Mouse (Mus musculus): ENCODE measurements around the gene Mtmr3.

The Mtmr3 gene

DNA sequence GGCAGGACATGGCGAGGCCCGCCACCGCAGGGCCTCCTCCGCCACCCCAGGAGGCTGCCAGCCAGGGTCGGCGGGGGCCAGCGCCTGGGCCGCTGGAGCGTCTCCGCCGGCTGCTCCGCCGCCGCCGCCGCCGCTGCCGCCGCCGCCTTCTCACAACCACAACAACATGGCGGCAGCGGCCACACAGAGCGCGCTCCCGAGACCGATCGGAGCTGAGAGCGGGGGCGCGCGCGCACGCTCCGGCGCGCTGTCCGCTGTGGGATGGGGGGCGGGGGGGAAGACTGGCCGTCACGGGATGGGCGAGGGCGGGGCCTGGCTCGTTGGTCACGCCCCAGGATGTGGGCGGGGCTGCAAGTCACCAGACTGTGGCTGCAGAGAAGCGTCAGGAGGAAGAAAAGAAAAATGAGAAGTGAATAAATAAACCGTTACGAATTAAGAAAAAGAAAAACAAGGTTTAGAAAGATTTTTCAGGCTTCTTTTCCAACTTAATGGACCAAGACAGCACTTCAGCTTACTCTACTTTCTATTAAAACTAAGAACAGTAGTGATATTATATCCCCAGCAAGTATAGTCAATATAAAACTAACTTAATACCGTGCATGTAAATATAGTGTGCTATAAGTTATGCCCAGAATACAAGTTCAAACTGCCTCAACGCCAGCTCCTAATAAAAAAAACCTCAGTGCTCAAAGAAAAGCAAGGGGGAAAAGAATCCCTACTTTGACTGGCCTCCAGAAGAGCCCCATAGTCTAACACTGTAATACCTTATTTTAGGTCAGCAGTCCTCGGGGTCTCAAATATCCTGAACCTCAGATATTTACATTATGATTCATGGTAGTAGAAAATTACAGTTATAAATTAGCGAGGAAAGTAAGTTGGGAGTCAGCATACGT lies at the start of gene Mtmr3:
Gene Mtmr3 (minus strand): TSS at position 256 of the 893 bp plus-strand sequence.
- peak; percentile 85 to 92 for DNase-seq (ENCODE audit: low spot score in 2 of 2)

DNA sequence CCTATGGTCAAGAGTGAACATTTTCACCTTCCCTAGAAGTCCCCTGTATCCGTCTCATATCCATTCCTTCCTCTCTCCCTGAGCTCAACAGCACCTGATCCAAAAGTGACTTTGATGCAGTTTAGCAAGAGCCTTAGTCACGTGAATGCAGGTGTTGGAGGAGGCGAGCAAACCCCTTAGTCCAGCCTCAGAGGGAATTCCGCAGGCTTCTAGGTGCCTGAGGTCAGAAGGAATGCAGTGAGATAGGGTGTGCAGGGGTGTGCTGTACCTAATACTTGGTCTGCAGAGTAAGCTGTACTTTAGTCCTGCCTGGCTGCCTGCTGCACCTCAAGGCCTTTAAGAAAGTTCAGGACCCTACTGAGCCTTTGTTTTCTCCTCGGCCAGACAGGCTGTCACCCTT lies 49.1 kb upstream of the Mtmr3 start:
- DNase-seq (ENCODE audit: low spot score in 2 of 2): no peak

DNA sequence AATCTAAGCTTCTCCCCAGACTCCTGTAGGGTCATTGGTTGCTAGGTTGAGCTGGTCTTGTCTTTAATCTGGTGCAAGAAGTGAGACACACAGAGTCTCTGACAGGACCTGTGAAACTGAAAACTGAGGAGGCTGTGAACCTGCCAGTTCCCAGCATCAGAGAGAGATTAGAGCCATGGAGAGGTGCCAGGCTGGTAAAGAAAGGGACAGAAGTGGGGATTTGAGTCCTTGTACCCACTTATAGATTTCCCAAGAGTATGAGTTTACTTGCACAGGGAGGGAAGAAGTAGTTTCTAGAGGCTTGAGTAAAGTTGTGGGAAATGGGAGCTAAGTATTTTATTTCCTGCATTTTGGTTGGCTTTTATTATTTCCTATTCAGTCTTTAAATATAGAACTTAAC lies 46.5 kb upstream of the Mtmr3 start:
- DNase-seq (ENCODE audit: low spot score in 2 of 2): no peak

DNA sequence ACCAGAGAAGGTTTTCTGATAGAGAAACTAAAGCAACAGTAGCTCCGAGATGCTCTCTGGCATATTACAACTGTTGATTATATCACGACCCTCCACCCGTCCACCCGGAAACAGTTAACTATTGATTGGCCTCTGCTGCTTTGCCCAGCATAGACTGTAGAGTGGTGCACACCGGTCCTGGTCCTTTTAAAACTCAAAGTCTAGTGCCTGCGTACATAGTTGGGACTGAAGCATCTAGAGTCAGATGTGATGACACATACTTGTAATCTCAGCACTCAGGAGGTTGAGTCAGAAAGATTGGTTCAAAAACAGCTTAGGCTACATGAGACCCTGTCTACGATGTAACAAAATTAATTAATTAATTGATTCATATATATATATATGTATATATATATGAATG lies 43.6 kb upstream of the Mtmr3 start:
- no peak for DNase-seq (ENCODE audit: low spot score in 2 of 2)

DNA sequence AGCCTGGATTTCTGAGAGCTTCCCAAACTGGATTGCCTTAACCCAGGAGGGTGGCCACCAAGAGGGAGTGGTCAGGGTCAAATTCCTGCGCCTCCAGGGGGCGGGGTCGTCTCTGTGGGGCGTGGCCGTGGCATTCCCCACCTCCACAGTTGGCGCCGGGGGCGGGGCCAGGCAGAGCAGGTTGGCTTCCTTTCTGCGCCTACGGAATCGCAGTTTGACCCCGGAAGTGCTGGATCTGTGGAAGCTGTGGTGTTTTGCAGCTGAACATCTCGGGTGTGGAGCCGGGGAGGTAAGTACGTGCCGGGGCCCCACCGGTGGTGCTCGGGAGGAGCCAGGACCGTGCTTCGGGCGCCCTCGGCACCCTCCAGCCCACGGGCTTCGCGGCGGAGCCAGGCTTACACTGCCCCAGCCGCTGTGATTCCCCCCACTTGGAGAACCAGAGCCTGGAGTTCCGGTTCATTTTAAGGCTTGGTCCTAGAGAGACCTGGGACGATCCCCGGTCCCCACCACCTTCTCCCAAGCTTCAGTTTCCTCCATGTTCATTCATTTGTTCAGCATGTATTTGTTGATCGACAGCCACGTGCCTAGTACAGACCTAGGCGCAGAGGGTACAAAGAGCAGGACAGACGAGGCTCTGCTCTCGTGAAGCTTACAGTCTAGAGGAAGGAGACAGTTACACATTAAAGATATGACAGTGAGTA lies 43.0 kb upstream of the Mtmr3 start, which contains the start of gene Ascc2:
Gene Ascc2 (plus strand): TSS at position 214 of the 701 bp plus-strand sequence.
- peak; percentile 79 to 86 for DNase-seq (ENCODE audit: low spot score in 2 of 2)

DNA sequence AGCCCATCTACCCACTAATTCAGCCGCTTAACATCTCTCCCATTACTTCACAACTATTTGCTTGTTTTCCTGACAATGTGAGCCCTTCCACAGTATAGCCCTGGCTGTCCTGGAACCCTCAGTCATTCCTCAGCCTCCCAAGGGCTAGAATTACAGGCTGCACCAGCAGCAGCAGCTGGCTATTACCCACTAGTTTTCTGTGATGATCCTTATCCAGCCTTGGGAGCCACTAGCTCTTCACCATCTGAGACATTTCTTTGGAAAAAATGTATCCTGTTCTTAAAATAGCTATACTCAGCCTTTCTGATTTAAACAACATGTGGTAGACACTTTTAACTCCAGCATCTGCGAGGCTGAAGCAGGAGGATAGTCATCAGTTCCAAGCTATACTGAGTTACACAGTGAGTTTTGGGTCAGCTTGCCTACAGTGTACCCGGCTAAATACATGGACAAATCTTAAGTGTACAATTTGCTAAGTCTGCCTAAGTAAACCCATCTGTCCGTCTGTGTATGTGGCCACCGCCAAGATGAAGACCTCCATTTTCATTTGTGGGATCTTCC lies 42.2 kb upstream of the Mtmr3 start:
- DNase-seq (ENCODE audit: low spot score in 2 of 2): no peak

DNA sequence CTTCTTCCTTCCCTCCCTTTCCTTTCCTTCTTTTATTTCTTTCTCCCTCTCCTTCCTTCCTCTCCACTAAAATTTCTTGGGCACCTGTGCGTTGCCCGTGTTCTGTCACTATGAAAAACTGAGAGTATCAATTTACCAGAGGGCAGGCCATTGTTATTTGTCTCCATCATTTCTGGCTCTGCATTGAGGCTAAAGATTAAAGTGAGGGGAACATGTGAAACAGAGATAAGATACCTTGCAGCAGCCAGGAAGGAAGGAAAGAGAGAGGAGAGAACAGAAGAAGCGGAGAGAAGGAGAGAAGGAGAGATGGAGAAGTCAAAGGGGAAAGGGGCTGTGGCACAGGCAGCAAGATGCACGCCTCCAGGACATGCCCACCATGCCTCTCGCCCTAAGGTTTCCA lies 39.7 kb upstream of the Mtmr3 start:
- no peak for DNase-seq (ENCODE audit: low spot score in 2 of 2)

DNA sequence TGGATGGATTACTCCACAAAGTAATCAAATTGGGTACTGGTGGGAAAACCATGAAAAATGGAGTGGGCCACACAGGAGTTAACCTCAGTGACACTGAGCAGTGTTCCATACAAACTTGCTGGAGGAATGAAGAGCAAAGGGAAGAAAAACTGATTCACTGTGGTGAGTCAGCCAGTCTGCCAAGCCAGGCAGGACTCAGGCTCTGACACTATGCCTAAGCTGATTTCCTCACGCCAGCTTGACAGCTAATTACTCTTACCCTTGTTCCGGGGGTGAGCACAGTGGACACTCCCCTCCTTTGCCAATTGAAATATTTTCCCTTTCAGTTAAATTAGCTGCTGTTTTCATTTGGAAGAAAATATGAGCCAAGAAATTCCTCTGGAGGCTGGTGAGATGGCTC lies 38.8 kb upstream of the Mtmr3 start:
- no peak for DNase-seq (ENCODE audit: low spot score in 2 of 2)

DNA sequence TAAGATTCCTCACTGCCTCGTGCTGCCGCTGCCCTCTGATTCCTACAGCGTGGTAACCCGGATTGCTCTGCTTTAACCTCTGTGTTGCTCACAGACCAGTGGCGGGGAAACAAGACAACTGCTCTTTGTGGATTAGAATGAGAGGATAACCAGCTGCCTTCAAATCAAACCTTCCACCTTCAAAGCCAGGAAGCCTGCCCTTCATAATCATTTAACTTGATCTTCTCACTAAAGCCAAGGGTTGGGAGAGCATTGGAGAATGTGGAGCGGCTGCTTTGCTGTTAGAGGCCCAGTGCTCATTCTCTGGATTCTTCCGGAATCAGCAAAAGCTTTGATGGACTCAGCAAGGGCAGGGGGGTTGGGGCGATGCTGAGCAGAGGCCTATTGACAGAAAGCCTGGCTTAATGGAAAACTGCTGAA lies 35.2 kb upstream of the Mtmr3 start:
- no peak for DNase-seq (ENCODE audit: low spot score in 2 of 2)

DNA sequence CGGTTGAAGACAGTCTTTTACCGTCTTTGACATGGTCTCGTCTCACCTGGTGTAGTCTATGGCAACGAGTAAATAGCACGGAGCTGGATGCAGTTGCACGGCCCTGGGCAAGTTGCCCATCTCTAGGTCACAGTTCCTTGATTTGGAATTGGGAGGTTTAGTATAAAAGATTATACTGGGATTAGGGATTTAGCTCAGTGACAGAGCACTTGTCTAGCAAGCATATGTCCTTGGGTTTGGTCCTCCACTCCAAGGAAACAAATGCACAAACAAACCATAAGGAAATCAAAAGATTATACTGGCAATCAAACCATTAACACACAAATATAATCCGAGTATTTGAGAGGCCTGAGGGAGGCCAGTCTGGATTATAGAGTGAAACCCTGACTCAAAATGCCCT lies 33.0 kb upstream of the Mtmr3 start:
- DNase-seq (ENCODE audit: low spot score in 2 of 2): no peak

DNA sequence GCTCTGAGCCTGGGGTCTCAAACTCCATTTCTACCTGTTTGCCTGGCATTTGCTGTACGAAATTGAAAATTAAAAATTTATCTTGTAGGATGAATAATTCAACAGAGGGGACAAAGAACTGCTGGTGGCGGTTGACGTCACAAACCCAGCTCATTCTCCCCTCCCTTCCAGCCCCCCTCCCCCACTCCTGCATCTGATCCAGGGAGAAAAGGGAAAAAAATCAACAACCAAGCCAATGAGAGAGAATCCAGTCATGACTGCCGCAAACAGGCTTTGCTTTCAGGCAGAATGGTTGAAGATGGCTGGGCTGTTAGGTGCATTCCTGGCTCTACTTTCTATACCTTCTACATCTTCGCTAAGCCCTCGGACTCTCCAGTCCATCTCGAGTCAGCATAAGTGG lies 31.3 kb upstream of the Mtmr3 start:
- no peak for DNase-seq (ENCODE audit: low spot score in 2 of 2)

DNA sequence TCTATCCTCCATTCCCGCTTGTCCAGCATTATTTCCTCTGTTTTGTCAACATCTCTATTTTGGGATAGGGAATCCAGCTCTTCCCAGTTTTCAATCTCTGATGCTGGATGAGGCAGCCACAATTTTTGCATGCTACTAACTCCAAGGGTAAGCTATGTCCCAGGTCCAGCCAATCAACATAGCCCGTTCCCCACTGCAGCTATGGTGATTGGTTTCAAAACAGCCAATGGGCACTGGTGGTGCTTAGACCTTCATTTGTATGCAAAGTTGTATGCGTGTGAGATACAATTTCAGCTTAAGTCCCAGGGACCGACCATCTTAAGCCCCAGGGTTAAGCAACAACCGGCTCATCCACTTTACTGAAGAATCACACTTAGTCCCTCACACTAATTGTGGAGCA lies 28.3 kb upstream of the Mtmr3 start:
- no peak for DNase-seq (ENCODE audit: low spot score in 2 of 2)

DNA sequence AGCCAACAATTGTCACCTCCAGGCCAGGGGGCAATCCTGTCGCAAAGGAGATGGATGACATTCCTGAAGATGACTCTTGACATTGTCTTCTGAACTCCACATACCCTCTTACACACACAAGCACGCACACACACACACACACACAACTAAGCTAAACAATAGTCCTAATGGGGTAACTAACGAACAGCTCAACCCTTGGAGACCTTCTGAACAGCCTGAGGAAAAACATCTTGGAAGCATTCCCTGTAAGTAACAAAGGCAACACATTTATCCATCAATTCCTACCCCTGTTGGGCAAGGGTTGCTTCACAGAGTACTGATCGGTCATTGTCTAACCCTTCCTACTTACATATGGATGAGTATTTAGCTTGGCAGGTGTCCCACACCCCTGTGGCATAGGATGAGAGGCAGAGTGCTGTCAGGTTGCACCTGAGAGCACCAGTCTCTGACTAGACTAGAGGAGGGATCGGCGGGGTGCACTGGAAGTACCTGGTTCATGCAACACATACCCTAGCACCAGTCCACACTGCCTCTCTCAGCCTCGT lies 27.9 kb upstream of the Mtmr3 start:
- no peak for DNase-seq (ENCODE audit: low spot score in 2 of 2)

DNA sequence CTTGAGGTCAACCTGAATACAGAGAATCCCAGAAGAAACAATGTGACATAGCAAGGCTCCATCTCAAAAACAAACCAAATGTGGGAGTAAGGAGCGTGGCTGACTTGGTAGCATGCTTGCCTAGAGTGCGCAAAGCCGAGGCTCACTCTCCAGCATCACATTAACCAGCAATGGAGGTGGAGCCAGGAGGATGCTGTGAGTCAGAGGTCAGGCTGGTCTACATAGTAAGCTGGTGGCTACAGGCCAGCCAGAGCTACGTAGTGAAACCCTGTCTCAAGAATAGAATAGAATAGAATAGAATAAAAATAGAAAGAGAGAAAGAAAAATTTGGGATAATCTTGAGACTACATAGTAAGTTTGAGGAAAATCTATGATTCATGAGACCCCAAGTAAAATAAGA lies 27.2 kb upstream of the Mtmr3 start:
- no peak for DNase-seq (ENCODE audit: low spot score in 2 of 2)

DNA sequence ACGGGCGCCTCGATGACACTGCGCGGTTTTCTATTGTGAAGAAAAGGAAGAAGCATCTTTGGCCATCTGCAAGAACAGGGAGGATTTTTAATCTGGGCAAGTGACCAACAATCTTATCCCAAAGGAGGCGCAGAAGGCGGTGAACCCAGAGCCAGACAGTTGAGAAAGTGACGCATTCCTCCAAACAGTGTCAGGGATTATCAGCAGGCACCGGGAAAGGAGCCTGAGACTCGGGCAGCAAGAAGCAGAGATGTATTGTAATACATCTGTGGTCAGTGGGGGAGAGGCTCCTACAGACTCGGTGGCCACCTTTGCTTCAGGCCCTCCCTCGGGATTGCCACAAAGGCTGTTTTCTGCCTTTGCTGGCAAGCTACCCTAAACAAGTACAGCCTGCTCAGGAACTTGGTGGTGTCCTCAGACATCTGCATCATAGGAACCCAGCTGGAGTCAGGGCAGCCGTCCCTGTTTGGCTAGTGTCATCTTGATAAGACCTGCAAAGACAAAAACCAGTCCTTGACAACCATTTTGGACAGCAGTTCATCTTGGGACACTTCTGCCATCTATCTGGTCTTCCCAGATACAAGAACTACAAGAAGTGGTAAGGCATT lies 25.9 kb upstream of the Mtmr3 start:
- no peak for DNase-seq (ENCODE audit: low spot score in 2 of 2)

DNA sequence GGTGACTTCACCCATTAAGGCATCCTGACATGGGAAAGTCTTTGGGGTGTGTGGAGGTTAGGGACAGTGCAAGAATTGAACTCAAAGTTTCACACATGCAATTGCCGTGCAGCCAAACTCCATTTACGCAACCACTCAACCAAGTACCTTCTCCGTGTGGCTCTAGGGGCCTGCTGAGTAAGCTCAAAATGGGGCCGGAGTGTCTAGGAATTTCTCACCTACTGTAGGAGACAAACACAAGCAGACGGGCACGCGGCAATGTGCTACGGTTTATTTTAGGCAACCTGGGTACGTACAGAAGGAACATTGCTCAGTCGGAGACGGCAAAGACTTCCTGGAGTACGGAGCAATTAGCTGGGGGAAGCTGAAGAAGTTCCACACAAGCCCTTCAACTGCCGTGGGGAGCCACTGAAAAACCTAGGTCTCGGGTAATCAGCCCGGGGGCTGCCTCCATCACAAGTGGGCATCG lies 25.4 kb upstream of the Mtmr3 start, which contains the start of gene Gm11032:
Gene Gm11032 (plus strand): TSS at position 51 of the 469 bp plus-strand sequence.
- DNase-seq (ENCODE audit: low spot score in 2 of 2): no peak

DNA sequence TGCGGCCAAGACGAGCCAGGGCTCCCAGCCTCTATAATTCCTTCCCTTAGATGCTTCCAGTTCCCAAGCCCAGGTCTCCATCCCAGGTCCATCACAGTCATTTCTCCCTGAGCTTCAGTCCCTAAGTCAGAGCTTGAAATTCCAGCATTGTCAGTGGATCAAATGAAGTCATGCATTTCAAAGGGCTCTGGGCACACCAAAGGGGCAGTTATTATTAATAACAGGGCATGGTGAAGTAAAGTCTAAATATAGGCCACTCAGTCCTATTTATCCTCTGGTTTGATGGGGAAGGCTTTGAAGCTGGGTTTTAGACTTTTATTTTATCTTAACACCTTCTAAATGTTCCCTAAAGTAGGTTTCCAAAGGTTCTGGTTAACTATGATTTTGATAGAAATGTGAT lies 17.2 kb upstream of the Mtmr3 start:
- DNase-seq (ENCODE audit: low spot score in 2 of 2): no peak

DNA sequence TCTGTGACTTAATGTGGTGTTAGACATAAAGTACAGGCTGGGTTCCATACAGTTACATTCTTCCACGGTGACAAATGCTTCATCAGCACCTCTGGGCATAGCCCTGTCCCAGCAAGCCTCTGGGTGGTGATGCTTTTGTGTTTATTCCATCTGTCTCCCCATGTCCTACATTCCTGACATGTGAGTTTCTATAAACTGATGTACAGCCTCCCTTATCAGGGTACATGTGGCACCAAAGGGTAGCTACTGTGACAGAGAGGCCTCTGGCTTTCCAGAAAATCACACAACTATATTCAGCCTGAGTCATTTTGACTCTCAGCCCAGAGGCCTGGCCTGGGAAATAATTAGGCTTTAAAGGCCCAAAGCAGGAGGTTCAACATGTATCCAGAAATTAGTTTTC lies 11.9 kb upstream of the Mtmr3 start:
- no peak for DNase-seq (ENCODE audit: low spot score in 2 of 2)

DNA sequence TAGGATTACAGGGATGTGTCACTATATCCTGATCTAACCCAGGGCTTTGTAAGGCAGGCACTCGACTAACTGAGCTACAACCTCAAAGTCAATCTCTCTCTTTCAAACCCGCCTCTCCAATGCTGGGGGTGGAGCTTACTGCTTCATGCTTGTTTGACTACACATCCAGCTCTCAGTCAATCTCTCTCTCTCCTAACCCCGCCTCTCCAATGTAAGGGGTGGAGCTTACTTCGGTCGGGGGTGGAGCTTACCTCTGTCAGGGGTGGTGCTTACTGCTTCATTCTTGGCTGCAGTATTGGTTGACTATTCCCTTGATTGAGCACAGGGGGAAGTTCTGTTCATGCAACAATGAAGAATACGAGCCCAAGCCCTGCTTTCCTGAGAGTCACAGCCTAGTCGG lies 10.8 kb upstream of the Mtmr3 start:
- no peak for DNase-seq (ENCODE audit: low spot score in 2 of 2)

DNA sequence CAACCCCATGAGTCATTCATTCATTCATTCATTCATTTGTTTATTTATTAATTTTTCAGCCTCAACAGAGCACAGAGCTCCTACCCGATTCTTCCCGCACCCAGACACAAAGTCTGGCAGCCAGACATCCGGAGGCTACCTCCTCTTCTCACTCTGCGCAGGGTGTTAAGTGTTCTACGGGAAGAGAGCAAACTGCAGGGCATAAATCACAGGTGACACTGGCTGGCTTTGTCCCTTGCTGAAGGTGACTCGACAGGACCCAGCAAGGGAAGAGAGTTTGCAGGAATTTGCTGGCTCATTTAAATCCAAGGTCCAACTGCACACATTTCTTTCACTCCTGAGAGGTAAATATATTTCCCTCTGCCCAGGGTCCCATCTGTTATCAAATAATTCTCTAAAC lies 9.8 kb upstream of the Mtmr3 start:
- DNase-seq (ENCODE audit: low spot score in 2 of 2): no peak

DNA sequence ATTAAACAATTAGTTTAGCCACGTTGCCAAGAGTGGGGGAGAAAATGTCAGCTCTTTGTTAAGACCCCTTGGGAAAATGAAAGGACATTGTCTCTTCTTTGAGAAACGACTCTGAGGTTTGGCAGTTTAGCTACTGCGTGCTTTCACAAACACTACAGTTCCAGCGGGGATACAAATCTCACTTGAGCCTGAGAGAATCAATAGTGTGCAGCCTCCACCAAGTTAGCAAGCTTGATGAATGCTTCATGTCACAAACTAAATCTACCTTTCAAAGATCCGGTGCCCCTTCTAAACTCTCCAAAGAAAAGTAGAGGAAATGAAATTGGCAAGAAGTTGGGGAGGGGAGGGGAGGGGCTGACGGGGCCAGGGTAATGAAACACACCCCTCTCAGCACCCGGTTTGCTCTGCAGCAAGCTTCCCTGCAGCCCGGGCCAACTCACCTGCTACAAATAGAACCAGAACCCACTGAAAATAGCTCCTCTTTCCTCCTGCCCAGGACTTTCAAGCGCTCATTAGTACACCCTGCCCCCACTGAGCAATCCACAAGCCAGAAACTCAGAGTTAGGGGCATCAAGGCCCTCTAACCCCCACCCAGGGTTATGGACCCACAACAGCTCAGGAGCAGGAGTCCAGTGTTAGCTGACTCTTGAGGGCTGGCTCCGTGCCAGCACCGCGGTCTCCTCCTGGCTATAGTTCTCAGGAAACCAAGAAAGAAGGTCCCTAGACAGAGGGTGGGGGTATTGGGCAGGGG lies 8.2 kb upstream of the Mtmr3 start:
- DNase-seq (ENCODE audit: low spot score in 2 of 2): peak in 1 of 2 experiments; percentile 16

Measured in frontal cortex, postnatal 10 days (tissue).